Mouse (Mus musculus) testis, adult 2 months (tissue): ENCODE results near the gene Spcs2. TPM values are rescaled to one million over a fixed set of nuclear protein-coding genes. Genes with fewer than 3 reads are reported as not detected.

Experiments used
- H3K27ac ChIP-seq: fragments of 200-500 bp; 2 replicates; pipeline ENCODE4 v1.5.1; 2012; ENCODE audit warnings: low read depth, low read length; ENCODE audit not compliant: control insufficient read depth, insufficient read depth
- H3K27me3 ChIP-seq: fragments of 200-500 bp; 2 replicates; pipeline ENCODE4 v1.6.1; 2012; ENCODE audit warnings: mild to moderate bottlenecking, low read length, moderate library complexity; ENCODE audit not compliant: control insufficient read depth, insufficient read depth
- H3K36me3 ChIP-seq: fragments of 200-500 bp; 2 replicates; pipeline ENCODE4 v1.6.1; 2012; ENCODE audit warnings: mild to moderate bottlenecking, low read length; ENCODE audit not compliant: control insufficient read depth, insufficient read depth
- H3K4me1 ChIP-seq: fragments of 200-500 bp; 2 replicates; pipeline ENCODE4 v1.6.1; 2012; ENCODE audit warnings: low read length; ENCODE audit not compliant: control insufficient read depth, insufficient read depth
- H3K4me3 ChIP-seq: fragments of 200-500 bp; 2 replicates; pipeline ENCODE4 v1.5.1; 2012; ENCODE audit warnings: low read depth, mild to moderate bottlenecking, low read length, moderate library complexity, mixed read lengths; ENCODE audit not compliant: control insufficient read depth
- CTCF ChIP-seq: fragments of 200-500 bp; IDR thresholded peaks from 2 replicates; pipeline ENCODE4 v1.5.1; 2012; ENCODE audit warnings: low read depth, mild to moderate bottlenecking, inconsistent platforms, low read length, moderate library complexity; ENCODE audit not compliant: control insufficient read depth, insufficient read depth, insufficient replicate concordance
- POLR2A ChIP-seq: fragments of 200-500 bp; IDR thresholded peaks from 2 replicates; pipeline ENCODE4 v1.6.1; 2012; ENCODE audit warnings: low read depth, mild to moderate bottlenecking, inconsistent platforms, low read length, moderate library complexity; ENCODE audit not compliant: control insufficient read depth
- polyA plus RNA-seq: library from polyadenylated mRNA; depleted of rRNA; stranded (reverse); fragments of >200 nt; gene quantifications from 2 replicates; pipeline ENCODE4 v1.2.3, GENCODE M21; 2012

The Spcs2 gene
- polyA plus RNA-seq, 1 experiment = 204 TPM

DNA sequence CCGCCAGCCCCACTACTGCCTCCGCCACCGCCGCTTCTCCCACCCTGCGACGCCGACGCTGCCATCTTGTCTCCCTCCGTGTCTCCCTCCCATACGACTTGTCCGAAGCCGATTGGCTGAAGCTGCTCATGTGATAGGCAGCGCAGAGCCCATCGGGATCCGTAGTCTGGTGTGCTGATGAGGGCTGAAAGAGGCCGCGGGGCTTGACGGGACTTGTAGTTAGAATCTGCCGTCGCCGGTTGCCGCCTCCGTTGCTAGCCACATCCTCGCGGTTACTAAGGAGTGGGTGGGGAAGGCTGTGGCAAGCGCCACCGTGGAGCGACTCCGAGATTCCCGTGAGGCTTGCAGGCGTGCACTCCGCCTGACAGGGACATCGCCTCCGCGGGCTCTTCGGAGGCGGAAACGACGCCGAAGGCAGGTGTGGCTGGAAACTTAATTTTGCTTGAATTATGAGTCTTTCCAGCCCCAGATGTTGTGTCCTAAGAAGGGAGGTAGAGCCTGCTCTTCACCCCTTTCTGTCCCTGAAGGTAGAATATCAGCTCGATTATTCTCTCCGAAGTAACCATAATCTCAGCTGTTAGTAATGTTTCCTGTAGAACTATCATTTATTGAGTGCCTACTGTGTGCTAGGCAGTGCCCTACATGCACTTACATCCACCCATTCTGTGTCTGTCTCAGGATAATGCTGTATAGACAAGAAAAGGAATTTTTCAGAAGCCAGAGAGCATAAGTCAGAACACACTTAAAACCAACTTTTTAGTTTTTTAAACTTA is 4.3 kb downstream of the Spcs2 start, which contains the start of gene Xrra1:
Gene Xrra1 (plus strand): TSS at position 304 of the 773 bp plus-strand sequence.
- Histone ChIP-seq H3K4me3 (peak within 1 kb of the TSS; percentile 98), H3K4me1 (peaks cover 4% of the 10 kb centered on the region), H3K27me3 (no peaks in the 10 kb centered on the region), H3K27ac (peak within 1 kb of the TSS; percentile 68; the same call in 1 of the 2 replicates), H3K36me3 (no peaks in the 10 kb centered on the region; the same call in 1 of the 2 replicates)
- TF ChIP-seq CTCF (no peak), POLR2A (peak; percentile 99)

DNA sequence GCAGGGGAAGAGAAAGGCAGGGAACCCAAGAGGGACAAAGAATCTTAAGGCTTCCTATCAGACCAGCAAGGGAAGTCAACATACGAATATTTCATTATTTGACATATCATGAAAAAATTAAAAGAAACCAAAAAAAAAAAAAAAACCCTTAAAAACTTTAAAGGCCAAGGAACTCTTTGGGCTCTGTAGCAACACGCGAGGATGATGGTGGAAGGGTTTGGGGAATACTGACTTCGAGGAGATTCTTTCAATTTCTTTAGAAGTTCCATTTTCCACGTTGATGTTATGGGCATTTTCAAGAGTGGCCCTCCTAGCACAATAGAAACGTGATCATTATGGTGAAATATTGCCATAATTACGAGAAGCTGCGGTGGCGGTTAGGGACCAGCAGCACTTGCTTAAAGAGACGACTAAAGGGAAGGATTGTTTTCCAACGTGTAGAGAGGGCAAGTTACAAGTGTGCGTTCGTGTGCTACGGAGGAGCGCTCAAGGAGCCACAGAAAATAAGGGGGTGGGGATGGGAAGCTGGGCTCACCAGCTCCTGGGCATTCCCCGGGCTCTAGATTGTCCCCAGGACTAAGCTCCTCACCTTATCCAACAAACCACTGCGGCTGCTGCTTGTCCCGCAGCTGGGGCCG is 5.0 kb downstream of the Spcs2 start:
- H3K27ac ChIP-seq = peak overlapping the region; percentile 68; the same call in 1 of the 2 replicates
- peak overlapping the region; percentile 98 for H3K4me3 ChIP-seq
- no peak for TF ChIP-seq CTCF
- no peak for TF ChIP-seq POLR2A
- H3K36me3 ChIP-seq = no peaks in the 10 kb centered on the region; the same call in 1 of the 2 replicates
- no peaks in the 10 kb centered on the region for H3K27me3 ChIP-seq
- H3K4me1 ChIP-seq = peaks cover 4% of the 10 kb centered on the region

DNA sequence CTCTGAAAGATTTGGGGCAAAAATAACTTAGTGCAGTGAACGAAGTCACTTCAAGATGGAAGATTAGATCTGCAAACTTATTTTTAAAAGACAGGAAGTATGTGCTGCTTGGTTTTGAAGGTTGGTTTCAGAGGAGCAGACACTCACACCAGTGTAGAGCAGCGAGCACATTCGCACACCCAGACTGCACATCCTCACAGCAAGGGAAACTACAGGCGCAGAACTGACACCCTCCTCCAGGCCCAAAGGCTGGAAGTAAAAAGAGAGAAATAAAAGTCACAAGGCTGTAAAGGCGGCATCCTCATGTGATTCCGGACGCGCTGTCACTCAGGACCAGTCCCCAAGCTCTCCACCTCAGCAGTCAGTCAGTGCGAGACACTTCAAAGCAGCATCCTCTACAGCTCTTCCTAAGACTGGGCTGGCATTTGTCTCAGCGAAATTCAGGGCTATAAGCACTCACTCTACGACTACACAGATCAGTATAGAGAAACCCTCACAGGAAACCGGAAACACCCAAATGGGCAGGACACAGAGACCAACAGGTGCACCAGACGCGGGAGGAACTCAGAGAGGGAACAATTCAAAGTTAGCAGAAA is 6.9 kb downstream of the Spcs2 start:
- Histone ChIP-seq H3K27me3 (no peaks in the 10 kb centered on the region), H3K4me3 (no peak overlapping the region; the same call in 1 of the 2 replicates), H3K4me1 (peaks cover 4% of the 10 kb centered on the region), H3K36me3 (no peaks in the 10 kb centered on the region; the same call in 1 of the 2 replicates), H3K27ac (no peak overlapping the region)
- TF ChIP-seq POLR2A = no peak
- TF ChIP-seq CTCF = no peak

DNA sequence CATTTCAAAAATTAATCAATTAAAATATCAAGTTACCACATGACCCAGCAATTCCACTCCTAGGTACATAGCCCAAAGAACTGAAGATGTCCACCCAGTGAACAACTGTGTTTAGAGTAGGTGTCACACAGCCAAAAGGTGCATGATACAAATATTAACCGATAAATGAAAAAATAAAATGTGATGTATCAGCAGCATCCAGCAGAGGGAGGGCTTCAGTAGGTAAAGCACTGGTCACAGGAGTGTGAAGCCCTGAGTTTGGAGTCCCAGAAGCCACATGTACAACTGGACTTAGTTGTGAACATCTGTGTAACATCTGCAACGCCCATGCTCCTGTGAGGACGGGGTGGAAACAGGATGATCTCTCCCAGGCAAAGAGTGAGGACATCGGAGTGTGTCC is 9.0 kb downstream of the Spcs2 start:
- Histone ChIP-seq H3K27ac (no peak overlapping the region), H3K36me3 (no peaks in the 10 kb centered on the region; the same call in 1 of the 2 replicates), H3K4me3 (no peak overlapping the region), H3K27me3 (no peaks in the 10 kb centered on the region), H3K4me1 (peaks cover 4% of the 10 kb centered on the region)
- TF ChIP-seq CTCF = no peak
- no peak for TF ChIP-seq POLR2A

DNA sequence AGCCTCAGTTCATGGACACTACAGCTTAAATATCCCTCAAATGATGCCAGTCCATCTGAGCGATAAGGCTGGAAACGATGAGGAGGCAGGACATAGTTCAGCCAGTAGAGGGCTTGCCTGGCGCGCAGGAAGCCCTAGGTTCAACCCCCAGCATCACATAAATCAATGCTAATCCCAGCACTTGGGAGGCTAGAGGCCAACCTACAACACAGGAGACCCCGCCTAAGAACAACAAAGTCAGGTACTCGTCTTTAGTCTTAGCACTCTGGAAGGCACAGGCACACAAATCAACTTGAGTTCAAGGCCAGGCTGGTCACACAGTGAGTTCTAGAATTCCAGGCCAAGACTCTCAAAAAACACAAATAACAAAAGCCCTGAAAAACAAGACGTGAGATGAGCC is 9.9 kb downstream of the Spcs2 start:
- no peaks in the 10 kb centered on the region; the same call in 1 of the 2 replicates for H3K36me3 ChIP-seq
- H3K27me3 ChIP-seq = no peaks in the 10 kb centered on the region
- H3K4me3 ChIP-seq = no peak overlapping the region
- peaks cover 4% of the 10 kb centered on the region for H3K4me1 ChIP-seq
- TF ChIP-seq POLR2A = no peak
- no peak for TF ChIP-seq CTCF
- H3K27ac ChIP-seq = no peak overlapping the region

DNA sequence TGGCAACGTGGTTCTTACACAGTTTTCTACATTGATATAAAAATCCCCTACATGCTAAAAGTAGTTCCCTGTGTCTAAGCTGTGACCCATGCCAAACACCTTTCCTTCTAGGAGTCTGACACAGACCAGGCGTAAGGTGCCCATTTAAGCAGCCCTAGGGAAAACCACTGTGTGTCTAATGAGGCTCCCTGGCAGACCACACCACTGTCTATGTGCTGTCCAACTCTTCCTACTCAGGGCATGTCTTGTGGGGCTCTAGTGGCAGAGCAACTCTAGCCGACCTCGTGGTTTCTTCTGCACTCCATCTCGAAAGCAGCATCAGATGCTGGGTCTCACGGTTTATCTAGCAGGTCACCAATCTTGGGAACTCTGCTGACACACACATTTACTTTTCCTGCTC is 11.6 kb downstream of the Spcs2 start:
- no peak overlapping the region for H3K27ac ChIP-seq
- no peak overlapping the region for H3K4me3 ChIP-seq
- no peaks in the 10 kb centered on the region for H3K27me3 ChIP-seq
- TF ChIP-seq CTCF = no peak
- no peak for TF ChIP-seq POLR2A
- no peaks in the 10 kb centered on the region; the same call in none of the 2 replicates for H3K36me3 ChIP-seq
- no peaks in the 10 kb centered on the region for H3K4me1 ChIP-seq

DNA sequence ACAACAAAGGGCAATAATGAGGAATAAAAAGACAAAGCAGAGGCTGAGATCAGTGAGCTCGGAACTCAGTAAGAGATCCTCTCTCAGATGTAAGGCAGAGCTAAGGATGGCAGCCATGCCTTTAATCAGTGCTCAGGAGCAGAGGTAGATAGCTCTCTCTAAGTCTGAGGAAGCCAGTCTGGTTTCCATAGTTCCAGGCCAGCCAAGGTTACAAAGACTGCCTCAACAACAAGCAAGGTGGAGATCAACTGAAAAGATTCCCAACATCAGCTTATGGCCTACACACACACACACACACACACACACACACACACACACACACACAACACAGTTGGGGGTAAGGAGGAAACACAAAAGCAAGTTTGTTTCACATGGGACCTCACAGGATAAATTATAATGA is 12.1 kb downstream of the Spcs2 start:
- Histone ChIP-seq H3K27me3 (no peaks in the 10 kb centered on the region), H3K36me3 (no peaks in the 10 kb centered on the region; the same call in none of the 2 replicates), H3K4me1 (no peaks in the 10 kb centered on the region), H3K4me3 (no peak overlapping the region), H3K27ac (no peak overlapping the region)
- TF ChIP-seq POLR2A (no peak), CTCF (no peak)
